Mouse (Mus musculus): ENCODE data around the gene Camk2d. TPM values are rescaled to one million over a fixed set of nuclear protein-coding genes. Genes with fewer than 3 reads are reported as not detected.
A peak's percentile ranks its signal among the peaks of the same experiment; 100 is the strongest.

The Camk2d gene
- 316 TPM in 1 of 2 replicates, not detected in the other for polyA plus RNA-seq (2012; ENCODE audit: insufficient read depth, insufficient read length, low replicate concordance, missing spikeins)

DNA sequence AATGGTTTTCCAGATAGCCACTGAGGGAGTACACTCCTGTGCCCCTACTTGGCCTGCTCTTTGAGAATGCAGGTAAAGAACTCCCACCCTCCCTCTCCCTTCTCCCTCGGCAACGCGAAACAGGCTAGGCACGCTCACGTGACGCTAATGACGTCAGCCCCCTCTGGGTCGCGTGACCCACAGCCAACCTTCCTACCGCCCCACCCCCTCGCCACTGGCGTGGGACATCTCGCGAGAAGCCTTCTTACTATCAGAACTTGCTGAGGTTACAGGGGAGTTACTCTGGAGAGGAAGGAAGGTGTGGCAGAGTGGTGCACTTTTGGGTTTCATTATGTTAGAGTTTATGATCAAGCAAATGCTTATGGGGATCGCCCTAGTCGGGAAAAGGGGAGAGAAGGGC, at the start of gene Camk2d:
Gene Camk2d (plus strand): TSS at position 217 of the 400 bp plus-strand sequence.
- no peak for TF ChIP-seq CTCF (IDR thresholded peaks at IDR 0.05; ENCODE audit: insufficient read depth, low read depth, low read length)
- TF ChIP-seq POLR2A (IDR thresholded peaks at IDR 0.05; ENCODE audit: insufficient read depth, low read depth, low read length) = no peak
- WGBS = 0% methylated on average over 16 of the region's 16 CpGs
- Histone ChIP-seq H3K4me1 (ENCODE audit: control insufficient read depth, insufficient read depth, low read length) (no peaks in the 10 kb centered on the region), H3K4me3 (ENCODE audit: insufficient read depth, low read depth, low read length) (peak within 1 kb of the TSS; percentile 85), H3K27ac (ENCODE audit: insufficient read depth, low read depth, low read length) (peak within 1 kb of the TSS; percentile 84)

DNA sequence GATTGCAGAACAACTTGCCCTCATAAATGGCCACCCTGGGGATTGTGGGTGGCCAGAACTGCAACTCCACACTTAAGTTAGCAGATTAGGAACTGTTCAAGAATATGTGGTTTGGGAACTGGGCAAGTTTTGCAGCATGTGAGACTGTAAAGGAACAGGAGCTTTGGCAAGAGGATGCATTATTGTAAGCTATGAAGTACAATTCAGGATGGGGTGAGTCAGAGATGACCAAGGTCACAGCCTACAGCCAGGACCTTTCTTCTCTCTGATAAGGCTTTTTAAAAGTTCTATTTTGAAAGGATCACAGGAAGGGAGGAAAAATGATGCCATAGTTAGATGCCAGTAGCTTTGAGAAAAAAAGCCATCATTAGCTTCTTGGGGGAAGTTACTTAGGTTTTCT, 48.2 kb upstream of the Camk2d start:
- no peak overlapping the region for H3K4me3 ChIP-seq (ENCODE audit: insufficient read depth, low read depth, low read length)
- no peak overlapping the region for H3K27ac ChIP-seq (ENCODE audit: insufficient read depth, low read depth, low read length)
- TF ChIP-seq POLR2A (IDR thresholded peaks at IDR 0.05; ENCODE audit: insufficient read depth, low read depth, low read length) (no peak), CTCF (IDR thresholded peaks at IDR 0.05; ENCODE audit: insufficient read depth, low read depth, low read length) (no peak)
- no peaks in the 10 kb centered on the region for H3K4me1 ChIP-seq (ENCODE audit: control insufficient read depth, insufficient read depth, low read length)

DNA sequence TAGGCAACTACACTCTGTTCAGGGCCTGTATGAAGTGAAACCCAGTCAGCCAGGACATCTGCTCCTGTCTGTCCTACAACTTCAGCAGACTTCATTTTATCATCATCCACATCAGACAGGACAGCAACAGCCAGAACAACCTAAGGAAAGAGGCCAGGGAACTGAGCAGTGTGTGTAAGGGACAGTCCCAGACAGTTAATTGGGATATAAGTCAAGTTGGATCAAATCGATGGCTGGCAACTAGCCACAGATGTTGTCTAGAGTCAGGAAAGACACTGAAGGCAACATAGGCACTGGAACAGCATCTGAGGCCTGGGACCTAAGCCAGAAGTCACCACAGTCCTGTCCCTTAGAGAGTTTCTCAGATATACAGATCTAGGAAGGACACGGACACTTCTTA, 32.5 kb upstream of the Camk2d start:
- 65% methylated on average over 2 of the region's 2 CpGs for WGBS
- H3K4me1 ChIP-seq (ENCODE audit: control insufficient read depth, insufficient read depth, low read length) = no peaks in the 10 kb centered on the region
- H3K27ac ChIP-seq (ENCODE audit: insufficient read depth, low read depth, low read length) = no peak overlapping the region
- H3K4me3 ChIP-seq (ENCODE audit: insufficient read depth, low read depth, low read length) = no peak overlapping the region
- TF ChIP-seq CTCF (IDR thresholded peaks at IDR 0.05; ENCODE audit: insufficient read depth, low read depth, low read length) (no peak), POLR2A (IDR thresholded peaks at IDR 0.05; ENCODE audit: insufficient read depth, low read depth, low read length) (no peak)

DNA sequence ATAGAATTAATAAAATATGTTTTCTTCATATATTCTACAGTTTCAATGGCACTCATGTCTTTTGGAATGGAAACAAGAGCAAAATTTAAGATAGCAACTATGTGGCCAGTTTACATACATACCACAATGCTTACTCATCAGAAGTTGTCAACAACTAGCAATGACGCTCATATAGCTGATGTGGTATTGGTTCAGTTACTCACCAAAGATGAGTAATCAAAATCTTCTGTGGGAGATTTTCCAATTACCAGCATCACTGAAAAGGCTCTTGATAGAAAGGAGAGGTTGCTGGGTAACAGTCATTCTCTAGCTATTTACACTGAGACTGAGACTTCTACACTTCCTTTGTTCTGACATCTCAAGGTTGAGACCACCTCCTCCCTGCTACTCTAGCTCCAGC, 25.5 kb upstream of the Camk2d start:
- WGBS = 90% methylated on average over 1 of the region's 1 CpGs
- no peaks in the 10 kb centered on the region for H3K4me1 ChIP-seq (ENCODE audit: control insufficient read depth, insufficient read depth, low read length)
- no peak overlapping the region for H3K27ac ChIP-seq (ENCODE audit: insufficient read depth, low read depth, low read length)
- no peak for TF ChIP-seq CTCF (IDR thresholded peaks at IDR 0.05; ENCODE audit: insufficient read depth, low read depth, low read length)
- no peak for TF ChIP-seq POLR2A (IDR thresholded peaks at IDR 0.05; ENCODE audit: insufficient read depth, low read depth, low read length)
- H3K4me3 ChIP-seq (ENCODE audit: insufficient read depth, low read depth, low read length) = no peak overlapping the region

DNA sequence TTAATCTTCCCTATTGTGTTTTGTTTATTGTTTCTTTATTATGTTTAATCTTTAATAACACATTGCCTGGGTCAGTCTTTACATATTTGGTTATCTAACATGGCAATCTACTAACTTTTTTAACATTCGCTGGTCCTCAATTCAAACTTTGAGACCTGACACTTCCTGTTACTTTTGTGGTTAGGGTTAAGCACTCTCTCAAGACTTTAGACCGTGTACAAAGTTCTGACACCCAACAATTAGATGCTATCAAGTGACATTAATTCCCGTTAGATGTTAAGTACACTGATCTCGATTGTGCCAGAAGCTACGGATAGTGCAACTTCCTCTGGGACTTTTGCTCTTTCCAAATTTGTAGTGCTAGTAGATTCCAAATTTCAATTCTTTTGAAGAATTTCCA, 23.2 kb upstream of the Camk2d start:
- H3K4me3 ChIP-seq (ENCODE audit: insufficient read depth, low read depth, low read length) = no peak overlapping the region
- TF ChIP-seq CTCF (IDR thresholded peaks at IDR 0.05; ENCODE audit: insufficient read depth, low read depth, low read length) = no peak
- TF ChIP-seq POLR2A (IDR thresholded peaks at IDR 0.05; ENCODE audit: insufficient read depth, low read depth, low read length) = no peak
- no peaks in the 10 kb centered on the region for H3K4me1 ChIP-seq (ENCODE audit: control insufficient read depth, insufficient read depth, low read length)
- no peak overlapping the region for H3K27ac ChIP-seq (ENCODE audit: insufficient read depth, low read depth, low read length)
- 66% methylated on average over 5 of the region's 5 CpGs for WGBS

DNA sequence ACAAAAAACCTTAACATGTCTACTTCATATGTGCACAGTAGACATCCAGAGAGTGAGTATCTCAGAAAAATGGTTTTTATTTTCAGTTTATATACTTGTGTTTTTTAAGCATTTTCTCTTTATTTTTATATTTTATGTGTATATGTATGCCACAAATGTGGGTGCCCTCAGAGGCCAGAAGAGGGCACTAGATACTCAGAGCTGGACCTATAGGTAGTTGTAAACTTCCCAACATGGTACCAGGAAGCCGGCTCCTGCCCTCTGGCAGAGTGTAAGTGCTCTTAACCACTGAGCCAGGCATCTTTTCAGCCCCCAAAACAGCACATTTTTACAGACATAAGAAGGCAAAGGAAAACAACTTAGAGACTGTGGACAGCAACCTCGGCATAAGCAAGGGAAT, 20.2 kb upstream of the Camk2d start:
- 75% methylated on average over 2 of the region's 2 CpGs for WGBS
- no peaks in the 10 kb centered on the region for H3K4me1 ChIP-seq (ENCODE audit: control insufficient read depth, insufficient read depth, low read length)
- TF ChIP-seq CTCF (IDR thresholded peaks at IDR 0.05; ENCODE audit: insufficient read depth, low read depth, low read length) (no peak), POLR2A (IDR thresholded peaks at IDR 0.05; ENCODE audit: insufficient read depth, low read depth, low read length) (no peak)
- no peak overlapping the region for H3K4me3 ChIP-seq (ENCODE audit: insufficient read depth, low read depth, low read length)
- H3K27ac ChIP-seq (ENCODE audit: insufficient read depth, low read depth, low read length) = no peak overlapping the region

DNA sequence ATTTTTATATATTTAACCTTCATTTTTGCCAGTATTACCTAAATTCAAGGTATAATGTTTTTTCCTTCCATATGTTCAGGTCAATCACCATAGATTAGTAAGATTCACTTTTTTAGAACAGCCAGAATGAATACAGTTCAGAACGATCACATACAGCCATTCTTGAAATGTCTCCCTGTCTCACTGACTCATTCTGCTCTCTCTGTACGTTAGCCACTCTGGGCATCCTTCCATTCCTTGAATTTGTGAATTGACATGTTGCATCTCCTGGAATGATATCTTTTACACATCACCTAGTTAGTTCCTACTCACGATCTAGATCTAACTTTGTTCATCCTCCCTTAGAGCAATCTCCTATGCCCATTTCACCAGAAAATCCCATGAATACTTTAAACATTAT, 10.0 kb upstream of the Camk2d start:
- TF ChIP-seq CTCF (IDR thresholded peaks at IDR 0.05; ENCODE audit: insufficient read depth, low read depth, low read length) (no peak), POLR2A (IDR thresholded peaks at IDR 0.05; ENCODE audit: insufficient read depth, low read depth, low read length) (no peak)
- Histone ChIP-seq H3K4me1 (ENCODE audit: control insufficient read depth, insufficient read depth, low read length) (no peaks in the 10 kb centered on the region), H3K4me3 (ENCODE audit: insufficient read depth, low read depth, low read length) (no peak overlapping the region), H3K27ac (ENCODE audit: insufficient read depth, low read depth, low read length) (no peak overlapping the region)
- 90% methylated on average over 3 of the region's 3 CpGs for WGBS

DNA sequence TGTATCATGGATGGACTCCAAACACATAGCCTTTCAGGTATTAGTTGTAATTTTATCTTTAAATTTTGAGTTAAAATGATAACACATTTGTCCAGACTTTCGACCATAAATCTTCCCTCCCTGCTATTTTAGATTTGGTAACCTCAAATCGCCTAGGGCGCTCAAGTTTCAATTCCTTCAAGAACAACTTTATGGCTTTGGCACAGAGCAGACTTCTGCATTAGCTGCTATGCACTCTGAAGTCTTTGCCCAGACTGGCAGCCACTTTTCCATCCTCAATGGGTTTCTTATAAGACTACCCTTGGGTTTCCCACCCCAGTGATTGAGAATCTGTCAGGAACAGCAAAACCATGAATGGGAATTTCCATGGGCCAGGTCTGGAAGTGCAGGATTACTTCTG, 8.6 kb upstream of the Camk2d start:
- WGBS = 96% methylated on average over 3 of the region's 3 CpGs
- no peaks in the 10 kb centered on the region for H3K4me1 ChIP-seq (ENCODE audit: control insufficient read depth, insufficient read depth, low read length)
- H3K4me3 ChIP-seq (ENCODE audit: insufficient read depth, low read depth, low read length) = no peak overlapping the region
- H3K27ac ChIP-seq (ENCODE audit: insufficient read depth, low read depth, low read length) = no peak overlapping the region
- TF ChIP-seq CTCF (IDR thresholded peaks at IDR 0.05; ENCODE audit: insufficient read depth, low read depth, low read length) (no peak), POLR2A (IDR thresholded peaks at IDR 0.05; ENCODE audit: insufficient read depth, low read depth, low read length) (no peak)

DNA sequence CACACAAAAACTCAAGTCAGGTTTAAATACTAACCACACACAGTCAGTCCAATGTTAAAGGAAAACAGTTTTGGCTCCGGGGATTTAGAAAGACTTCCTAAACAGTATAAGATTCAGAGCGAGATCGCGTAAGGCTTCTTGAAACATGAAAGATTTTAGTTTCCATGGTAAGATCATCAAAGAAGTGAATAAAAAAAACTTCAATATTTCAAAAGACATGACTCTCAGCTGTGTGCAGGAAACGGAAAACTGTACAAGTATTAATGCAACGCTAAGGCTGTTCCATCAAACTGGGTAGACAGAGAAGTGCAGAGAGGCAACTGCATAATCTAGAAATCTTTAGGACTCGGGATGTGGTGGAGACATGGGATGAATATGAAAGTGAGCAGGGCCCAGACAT, 6.5 kb upstream of the Camk2d start:
- no peak overlapping the region for H3K4me3 ChIP-seq (ENCODE audit: insufficient read depth, low read depth, low read length)
- TF ChIP-seq CTCF (IDR thresholded peaks at IDR 0.05; ENCODE audit: insufficient read depth, low read depth, low read length) = no peak
- TF ChIP-seq POLR2A (IDR thresholded peaks at IDR 0.05; ENCODE audit: insufficient read depth, low read depth, low read length) = no peak
- 95% methylated on average over 7 of the region's 7 CpGs for WGBS

DNA sequence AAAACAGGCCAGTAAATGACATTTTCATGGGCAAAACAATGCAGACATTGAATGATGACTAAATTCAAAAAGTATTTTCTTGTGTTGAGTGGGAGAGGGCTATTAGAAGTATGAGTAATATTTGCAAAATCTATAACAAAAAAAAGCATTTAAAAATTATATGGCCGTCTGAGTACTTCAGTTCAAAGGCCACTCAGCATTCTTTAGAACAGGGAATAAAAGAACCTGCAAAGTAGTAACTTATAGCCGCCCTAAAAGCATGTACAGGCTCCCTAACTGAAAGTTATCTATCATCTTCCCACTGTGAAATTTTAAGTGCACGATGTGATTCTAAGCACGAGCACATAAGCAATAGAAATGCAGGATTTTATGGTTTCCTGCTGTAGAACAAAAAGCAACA, 646 bp upstream of the Camk2d start:
- TF ChIP-seq POLR2A (IDR thresholded peaks at IDR 0.05; ENCODE audit: insufficient read depth, low read depth, low read length) (no peak), CTCF (IDR thresholded peaks at IDR 0.05; ENCODE audit: insufficient read depth, low read depth, low read length) (no peak)
- WGBS = 61% methylated on average over 4 of the region's 4 CpGs
- H3K4me3 ChIP-seq (ENCODE audit: insufficient read depth, low read depth, low read length) = no peak overlapping the region
- no peak overlapping the region for H3K27ac ChIP-seq (ENCODE audit: insufficient read depth, low read depth, low read length)
- no peaks in the 10 kb centered on the region for H3K4me1 ChIP-seq (ENCODE audit: control insufficient read depth, insufficient read depth, low read length)

More for the DNA sequence above, 6.5 kb upstream of the Camk2d start:
- H3K27ac ChIP-seq (ENCODE audit: insufficient read depth, low read depth, low read length) = no peak overlapping the region
- H3K4me1 ChIP-seq (ENCODE audit: control insufficient read depth, insufficient read depth, low read length) = no peaks in the 10 kb centered on the region

Data from olfactory bulb, adult 2 months (tissue).